Mouse (Mus musculus) G1E (cell line): ENCODE data around the gene Auts2. TPM values are rescaled to one million over a fixed set of nuclear protein-coding genes. Genes with fewer than 3 reads are reported as not detected.

Experiments
- ATAC-seq: 2 replicates; pipeline ENCODE4 v1.8.0; 2016; ENCODE audit warnings: mild to moderate bottlenecking; ENCODE audit not compliant: insufficient number of reproducible peaks, poor library complexity, low FRiP score, severe bottlenecking; ENCODE audit errors: extremely low read depth
- DNase-seq: peaks from one replicate; pipeline ENCODE4 v3.0.0; 2012; ENCODE audit warnings: low spot score
- H3K27me3 ChIP-seq: 2 replicates; pipeline ENCODE4 v1.6.1; 2012; ENCODE audit warnings: mild to moderate bottlenecking, low read length, inconsistent platforms; ENCODE audit not compliant: insufficient read depth
- H3K36me3 ChIP-seq: replicated peaks from 2 replicates; pipeline ENCODE3; 2012; ENCODE audit warnings: mild to moderate bottlenecking, inconsistent platforms
- H3K4me1 ChIP-seq: 2 replicates; pipeline ENCODE4 v1.6.1; 2012; ENCODE audit warnings: low read depth, low read length, inconsistent platforms, mixed read lengths; ENCODE audit not compliant: insufficient read depth
- H3K4me3 ChIP-seq: 2 replicates; pipeline ENCODE4 v1.5.1; 2012; ENCODE audit warnings: low read depth, mild to moderate bottlenecking, inconsistent platforms, low read length, moderate library complexity, mixed read lengths
- H3K9me3 ChIP-seq: replicated peaks from 2 replicates; pipeline ENCODE4 v1.6.1; 2012; ENCODE audit warnings: inconsistent platforms
- CTCF ChIP-seq: IDR thresholded peaks from 2 replicates; pipeline ENCODE4 v1.5.1; 2012; ENCODE audit warnings: low read depth, low read length, inconsistent platforms, mixed read lengths
- GATA1 ChIP-seq: IDR thresholded peaks from 2 replicates; pipeline ENCODE4 v1.6.1; 2012; ENCODE audit warnings: borderline replicate concordance, low read length, inconsistent platforms, mixed read lengths
- GATA2 ChIP-seq: IDR thresholded peaks from 2 replicates; pipeline ENCODE4 v1.6.1; 2012; ENCODE audit warnings: low read depth, low read length, inconsistent platforms, borderline replicate concordance
- POLR2AphosphoS5 ChIP-seq: IDR thresholded peaks from 2 replicates; pipeline ENCODE4 v1.6.1; 2012; ENCODE audit warnings: low read depth, low read length, inconsistent platforms; ENCODE audit not compliant: insufficient replicate concordance
- TAL1 ChIP-seq: conservative IDR thresholded peaks from 2 replicates; pipeline ENCODE4 v1.6.1; 2012; ENCODE audit warnings: low read depth, low read length, inconsistent platforms, mixed read lengths
- polyA plus RNA-seq: library from polyadenylated mRNA; stranded (reverse); fragments of >175 nt; gene quantifications from 2 replicates; pipeline ENCODE4 v1.2.3, GENCODE M21; 2012
- total RNA-seq, 2 experiments: library from RNA; stranded (forward) in 1 of 2; stranded (reverse) in 1 of 2; fragments of 200-1000 nt in 1 of 2; fragments of >200 nt in 1 of 2; fragmentation: Nextera tagmentation in 1 of 2; gene quantifications; 2 replicates each; pipeline ENCODE4 v1.2.3; 2014 to 2017

The Auts2 gene
- total and polyA plus RNA-seq, 3 experiments = 0.09 to 1.3 (median 0.90) TPM

- DNase-seq (no peak), ATAC-seq (no peak)
- Histone ChIP-seq H3K4me1 (no peaks in the 10 kb centered on the region), H3K4me3 (no peak overlapping the region), H3K36me3 (no peaks in the 10 kb centered on the region), H3K9me3 (peaks cover 77% of the 10 kb centered on the region), H3K27me3 (no peaks in the 10 kb centered on the region)
- TF ChIP-seq TAL1 = no peak
- no peak for TF ChIP-seq POLR2AphosphoS5
Observed at GRCm38 (mm10) chr5:131574469-131575085, 968.6 kb downstream of the Auts2 start.

GRCm38 (mm10) chr5:131573296-131574177 is 969.6 kb downstream of the Auts2 start:
- peaks cover 78% of the 10 kb centered on the region for H3K9me3 ChIP-seq
- H3K4me1 ChIP-seq = no peaks in the 10 kb centered on the region
- ATAC-seq (no peak), DNase-seq (no peak)
- H3K36me3 ChIP-seq = no peaks in the 10 kb centered on the region
- TF ChIP-seq TAL1 (no peak), GATA2 (no peak), GATA1 (no peak), POLR2AphosphoS5 (no peak), CTCF (no peak)
- no peaks in the 10 kb centered on the region for H3K27me3 ChIP-seq
- H3K4me3 ChIP-seq = no peak overlapping the region; the same call in 1 of the 2 replicates

GRCm38 (mm10) chr5:131566032-131566431 is 977.1 kb downstream of the Auts2 start:
- TF ChIP-seq GATA1 = no peak
- no peak for TF ChIP-seq CTCF
- no peak for TF ChIP-seq POLR2AphosphoS5
- no peak for TF ChIP-seq TAL1
- TF ChIP-seq GATA2 = no peak
- DNase-seq (no peak), ATAC-seq (no peak)
- Histone ChIP-seq H3K4me1 (no peaks in the 10 kb centered on the region), H3K36me3 (no peaks in the 10 kb centered on the region), H3K9me3 (peaks cover 74% of the 10 kb centered on the region), H3K27me3 (no peaks in the 10 kb centered on the region), H3K4me3 (no peak overlapping the region)

GRCm38 (mm10) chr5:131563630-131564252 is 979.4 kb downstream of the Auts2 start:
- TF ChIP-seq GATA1 (no peak), GATA2 (no peak), POLR2AphosphoS5 (no peak), CTCF (no peak), TAL1 (no peak)
- H3K9me3 ChIP-seq = peaks cover 65% of the 10 kb centered on the region
- no peaks in the 10 kb centered on the region for H3K27me3 ChIP-seq
- DNase-seq (no peak), ATAC-seq (no peak)
- H3K36me3 ChIP-seq = no peaks in the 10 kb centered on the region
- no peaks in the 10 kb centered on the region for H3K4me1 ChIP-seq
- no peak overlapping the region for H3K4me3 ChIP-seq

- TF ChIP-seq GATA2 (no peak), TAL1 (no peak), GATA1 (no peak), CTCF (no peak), POLR2AphosphoS5 (no peak)
- ATAC-seq = no peak
- Histone ChIP-seq H3K4me3 (no peak overlapping the region), H3K27me3 (no peaks in the 10 kb centered on the region), H3K9me3 (peaks cover 63% of the 10 kb centered on the region), H3K36me3 (no peaks in the 10 kb centered on the region), H3K4me1 (no peaks in the 10 kb centered on the region)
- DNase-seq = no peak
Observed at GRCm38 (mm10) chr5:131560773-131561560, 982.2 kb downstream of the Auts2 start.
